Mouse (Mus musculus) embryo, embryonic 11.5 days (tissue): ENCODE results near the gene Serpina3b.
"Not testable (repeated sequence)": the region's sequence is repeated elsewhere in the genome, so short reads cannot be mapped to it uniquely, and the experiment has no call there.

Experiments used
- DNase-seq: peaks from one replicate; pipeline ENCODE4 v3.0.0-alpha.2; 2012; ENCODE audit warnings: low read depth, low spot score

Gene Serpina3b

GRCm38 (mm10) chr12:104127696-104128095 lies at the start of gene Serpina3b:
Gene Serpina3b (plus strand): TSS chr12:104127996.
- no peak for DNase-seq

GRCm38 (mm10) chr12:104090119-104090518 lies 37.7 kb upstream of the Serpina3b start:
- DNase-seq: no peak

- no peak for DNase-seq
These were observed 36.5 kb upstream of the Serpina3b start for GRCm38 (mm10) chr12:104091303-104091702.

GRCm38 (mm10) chr12:104100768-104101167 lies 27.0 kb upstream of the Serpina3b start, which contains the start of gene Serpina5:
Gene Serpina5 (plus strand): TSS chr12:104101113.
- DNase-seq: no peak

GRCm38 (mm10) chr12:104105847-104106246 lies 21.9 kb upstream of the Serpina3b start:
- DNase-seq: no peak

- no peak for DNase-seq
These were observed 20.9 kb upstream of the Serpina3b start for GRCm38 (mm10) chr12:104106919-104107318.

GRCm38 (mm10) chr12:104108507-104108906 lies 19.3 kb upstream of the Serpina3b start:
- no peak for DNase-seq

GRCm38 (mm10) chr12:104112333-104112732 lies 15.5 kb upstream of the Serpina3b start, which contains the start of gene Serpina3a:
Gene Serpina3a (plus strand): TSS chr12:104112724.
- not testable (repeated sequence) for DNase-seq

- DNase-seq: peak; percentile 3
These were observed 12.7 kb upstream of the Serpina3b start for GRCm38 (mm10) chr12:104114921-104115579.

- DNase-seq: no peak
These were observed 4.7 kb upstream of the Serpina3b start for GRCm38 (mm10) chr12:104123097-104123496.

GRCm38 (mm10) chr12:104123996-104124395 lies 3.8 kb upstream of the Serpina3b start:
- DNase-seq: no peak

GRCm38 (mm10) chr12:104125021-104125560 lies 2.7 kb upstream of the Serpina3b start:
- DNase-seq: no peak

GRCm38 (mm10) chr12:104131041-104131440 lies 3.2 kb downstream of the Serpina3b start:
- DNase-seq: no peak

GRCm38 (mm10) chr12:104138216-104138615 lies 10.4 kb downstream of the Serpina3b start:
- no peak for DNase-seq

GRCm38 (mm10) chr12:104140543-104141103 lies 12.8 kb downstream of the Serpina3b start:
- no peak for DNase-seq

- no peak for DNase-seq
These were observed 13.7 kb downstream of the Serpina3b start for GRCm38 (mm10) chr12:104141506-104141905.

- no peak for DNase-seq
These were observed 14.6 kb downstream of the Serpina3b start for GRCm38 (mm10) chr12:104142427-104142826.

GRCm38 (mm10) chr12:104143286-104143685 lies 15.5 kb downstream of the Serpina3b start:
- no peak for DNase-seq

GRCm38 (mm10) chr12:104145571-104145970 lies 17.8 kb downstream of the Serpina3b start:
- no peak for DNase-seq

- DNase-seq: no peak
These were observed 24.2 kb downstream of the Serpina3b start for GRCm38 (mm10) chr12:104151989-104152388.

- no peak for DNase-seq
These were observed 25.3 kb downstream of the Serpina3b start for GRCm38 (mm10) chr12:104153041-104153645.

- no peak for DNase-seq
These were observed 25.9 kb downstream of the Serpina3b start, which contains the start of gene Serpina3c for GRCm38 (mm10) chr12:104153656-104154055. Gene Serpina3c (minus strand): TSS chr12:104153870.
